Mouse (Mus musculus) right cerebral cortex, adult 2 months (tissue): ENCODE results near the gene Etl4.

ENCODE experiments used
- DNase-seq, 2 experiments: peaks; one replicate each; pipeline ENCODE4 v3.0.0; 2021 to 2022; ENCODE audit warnings: low spot score in 2 of 2

Gene Etl4

GRCm38 (mm10) chr2:20559723-20560122 is 650.1 kb downstream of the Etl4 start:
- DNase-seq, result no peak

GRCm38 (mm10) chr2:20560581-20560980 is 651.0 kb downstream of the Etl4 start:
- no peak for DNase-seq

- no peak for DNase-seq
These were observed 653.5 kb downstream of the Etl4 start for GRCm38 (mm10) chr2:20563036-20563435.

- DNase-seq, result no peak
These were observed 658.9 kb downstream of the Etl4 start for GRCm38 (mm10) chr2:20568456-20568855.

- no peak for DNase-seq
These were observed 662.4 kb downstream of the Etl4 start for GRCm38 (mm10) chr2:20571940-20572339.

GRCm38 (mm10) chr2:20580331-20580730 is 670.8 kb downstream of the Etl4 start:
- DNase-seq, result no peak

GRCm38 (mm10) chr2:20583032-20583431 is 673.5 kb downstream of the Etl4 start:
- no peak for DNase-seq

GRCm38 (mm10) chr2:20583562-20584153 is 674.1 kb downstream of the Etl4 start:
- DNase-seq, result no peak

- no peak for DNase-seq
These were observed 678.3 kb downstream of the Etl4 start for GRCm38 (mm10) chr2:20587913-20588312.

- DNase-seq, result no peak
These were observed 679.1 kb downstream of the Etl4 start for GRCm38 (mm10) chr2:20588631-20589030.

GRCm38 (mm10) chr2:20594129-20594528 is 684.5 kb downstream of the Etl4 start:
- no peak for DNase-seq

- no peak for DNase-seq
These were observed 685.4 kb downstream of the Etl4 start for GRCm38 (mm10) chr2:20595000-20595399.

- DNase-seq, result no peak
These were observed 687.0 kb downstream of the Etl4 start for GRCm38 (mm10) chr2:20596558-20596957.

GRCm38 (mm10) chr2:20597193-20597592 is 687.6 kb downstream of the Etl4 start:
- DNase-seq, result no peak

GRCm38 (mm10) chr2:20602656-20603055 is 693.1 kb downstream of the Etl4 start:
- no peak for DNase-seq

GRCm38 (mm10) chr2:20603536-20603935 is 694.0 kb downstream of the Etl4 start:
- no peak for DNase-seq

GRCm38 (mm10) chr2:20603991-20604390 is 694.4 kb downstream of the Etl4 start:
- no peak for DNase-seq

GRCm38 (mm10) chr2:20609203-20609602 is 699.6 kb downstream of the Etl4 start:
- DNase-seq, result peak; percentile 23 to 46

- peak; percentile 35 to 47 for DNase-seq
These were observed 706.4 kb downstream of the Etl4 start for GRCm38 (mm10) chr2:20615948-20616347.

GRCm38 (mm10) chr2:20618396-20618795 is 708.8 kb downstream of the Etl4 start:
- DNase-seq, result no peak

- DNase-seq, result no peak
These were observed 710.3 kb downstream of the Etl4 start for GRCm38 (mm10) chr2:20619881-20620280.

- no peak for DNase-seq
These were observed 719.7 kb downstream of the Etl4 start for GRCm38 (mm10) chr2:20629156-20629712.

GRCm38 (mm10) chr2:20638604-20639003 is 729.0 kb downstream of the Etl4 start:
- no peak for DNase-seq

- DNase-seq, result no peak
These were observed 730.1 kb downstream of the Etl4 start for GRCm38 (mm10) chr2:20639721-20640120.
